Comparison of ENCODE assay signal across 13 mouse cellular contexts in genomic region chr17:79501031-79501474, GRCm38 (mm10).
DNase-seq lines count a peak whose midpoint lies in the region; ATAC-seq lines count a peak whose summit lies in the region.
"Had no signal": no experiment of that assay in that cellular context is flagged by ENCODE, and none has a peak within 500 bp of the region (broad histone marks: within the 10 kb centered on the region; RNA-seq: fewer than 3 reads in every experiment).

No protein-coding gene starts in this region.

- H3K9me3 ChIP-seq in hindbrain, embryonic 14.5 days (ENCODE audit: control insufficient read depth, low read length) = no peaks in the 10 kb centered on the region
- H3K9me3 ChIP-seq in hindbrain, embryonic 11.5 days (ENCODE audit: control insufficient read depth, low read length) = no peaks in the 10 kb centered on the region
- no peaks in the 10 kb centered on the region for H3K9me3 ChIP-seq in limb, embryonic 11.5 days (ENCODE audit: control insufficient read depth, low read length)
- H3K9me3 ChIP-seq: liver, embryonic 12.5 days had no signal

- 44% methylated on average over 1 of the region's 1 CpGs for WGBS in hindbrain, embryonic 14.5 days
- WGBS in hindbrain, embryonic 11.5 days = 50% methylated on average over 1 of the region's 1 CpGs
- 15% methylated on average over 1 of the region's 1 CpGs for WGBS in limb, embryonic 11.5 days

- no peaks in the 10 kb centered on the region for H3K4me1 ChIP-seq in hindbrain, embryonic 14.5 days (replicated peaks; ENCODE audit: control insufficient read depth, insufficient read depth, low read length)
- no peaks in the 10 kb centered on the region for H3K4me1 ChIP-seq in hindbrain, embryonic 11.5 days (replicated peaks; ENCODE audit: control insufficient read depth, insufficient read depth, low read length)
- H3K4me1 ChIP-seq in limb, embryonic 11.5 days (ENCODE audit: control insufficient read depth, insufficient read depth, low read length) = peaks cover 3% of the 10 kb centered on the region; the same call in 1 of the 2 replicates
- H3K4me1 ChIP-seq: liver, embryonic 12.5 days had no signal

- no peaks in the 10 kb centered on the region for H3K27me3 ChIP-seq in hindbrain, embryonic 14.5 days (ENCODE audit: control insufficient read depth, insufficient read depth, low read length)
- no peaks in the 10 kb centered on the region for H3K27me3 ChIP-seq in hindbrain, embryonic 11.5 days (ENCODE audit: control insufficient read depth, insufficient read depth, low read length)
- no peaks in the 10 kb centered on the region for H3K27me3 ChIP-seq in limb, embryonic 11.5 days (ENCODE audit: control insufficient read depth, insufficient read depth, low read length)
- H3K27me3 ChIP-seq: liver, embryonic 12.5 days; Patski had no signal

- ATAC-seq in hindbrain, embryonic 14.5 days (ENCODE audit: low FRiP score) = no peak
- no peak for ATAC-seq in hindbrain, embryonic 11.5 days (ENCODE audit: low FRiP score)
- ATAC-seq in limb, embryonic 11.5 days (ENCODE audit: insufficient number of reproducible peaks, low FRiP score, low TSS enrichment, low read depth) = peak; percentile 76
- ATAC-seq: liver, embryonic 12.5 days; Patski had no signal

- peak; percentile 40 for DNase-seq in hindbrain, embryonic 14.5 days (ENCODE audit: low spot score)
- no peak for DNase-seq in hindbrain, embryonic 11.5 days (ENCODE audit: low spot score)
- peak; percentile 22 for DNase-seq in adipocyte (ENCODE audit: low spot score)
- peak; percentile 49 for DNase-seq in embryo, embryonic 10.5 days (ENCODE audit: low spot score)
- DNase-seq in limb, embryonic 11.5 days (ENCODE audit: low spot score) = peak; percentile 64
- no peak for DNase-seq in spleen, adult 12 weeks (ENCODE audit: low spot score)
- DNase-seq in urinary bladder, postnatal 14 days (ENCODE audit: low spot score) = no peak
- DNase-seq in adrenal gland, adult 8-10 months = no peak
- DNase-seq: kidney, adult 11 months; lung, postnatal 10 days; thymus, postnatal 36 days had no signal

- H3K36me3 ChIP-seq in hindbrain, embryonic 14.5 days (replicated peaks; ENCODE audit: control insufficient read depth, insufficient read depth) = no peaks in the 10 kb centered on the region
- H3K36me3 ChIP-seq in hindbrain, embryonic 11.5 days (ENCODE audit: control insufficient read depth, insufficient read depth, low read length) = no peaks in the 10 kb centered on the region
- H3K36me3 ChIP-seq in limb, embryonic 11.5 days (ENCODE audit: control insufficient read depth, insufficient read depth, low read length) = no peaks in the 10 kb centered on the region
- H3K36me3 ChIP-seq: liver, embryonic 12.5 days had no signal

- H3K9ac ChIP-seq in hindbrain, embryonic 14.5 days = no peak overlapping the region
- H3K9ac ChIP-seq in hindbrain, embryonic 11.5 days (ENCODE audit: low read depth, low read length) = no peak overlapping the region
- no peak overlapping the region for H3K9ac ChIP-seq in limb, embryonic 11.5 days (ENCODE audit: low read length)
- H3K9ac ChIP-seq: liver, embryonic 12.5 days had no signal

- no peak overlapping the region for H3K27ac ChIP-seq in hindbrain, embryonic 14.5 days
- H3K27ac ChIP-seq in hindbrain, embryonic 11.5 days (ENCODE audit: low read depth, low read length) = no peak overlapping the region
- no peak overlapping the region for H3K27ac ChIP-seq in limb, embryonic 11.5 days (replicated peaks; ENCODE audit: low read depth, low read length)
- H3K27ac ChIP-seq: liver, embryonic 12.5 days had no signal

- H3K4me3 ChIP-seq in hindbrain, embryonic 14.5 days (replicated peaks; ENCODE audit: low read length) = no peak overlapping the region
- no peak overlapping the region for H3K4me3 ChIP-seq in hindbrain, embryonic 11.5 days (ENCODE audit: low read depth, low read length)
- H3K4me3 ChIP-seq in limb, embryonic 11.5 days (ENCODE audit: low read depth, low read length) = no peak overlapping the region
- H3K4me3 ChIP-seq: liver, embryonic 12.5 days had no signal

- no peak overlapping the region for H3K4me2 ChIP-seq in hindbrain, embryonic 14.5 days (replicated peaks)
- H3K4me2 ChIP-seq in hindbrain, embryonic 11.5 days (replicated peaks; ENCODE audit: low read depth, low read length) = no peak overlapping the region
- H3K4me2 ChIP-seq in limb, embryonic 11.5 days (ENCODE audit: low read depth, severe bottlenecking) = no peak overlapping the region
- H3K4me2 ChIP-seq: liver, embryonic 12.5 days had no signal

Comparison
In these comparisons a context has a peak if more than half of its experiments do, and no peak if none do; other contexts are left out.
1. DNase-seq: peak in hindbrain, embryonic 14.5 days (single experiment), adipocyte (single experiment), embryo, embryonic 10.5 days (single experiment) and limb, embryonic 11.5 days (single experiment); none in hindbrain, embryonic 11.5 days (single experiment), spleen, adult 12 weeks (single experiment), urinary bladder, postnatal 14 days (single experiment) and adrenal gland, adult 8-10 months (single experiment).